Mouse (Mus musculus): ENCODE measurements around the gene Adar.
"Not testable (repeated sequence)": the region's sequence is repeated elsewhere in the genome, so short reads cannot be mapped to it uniquely, and the experiment has no call there.

Gene Adar

DNA sequence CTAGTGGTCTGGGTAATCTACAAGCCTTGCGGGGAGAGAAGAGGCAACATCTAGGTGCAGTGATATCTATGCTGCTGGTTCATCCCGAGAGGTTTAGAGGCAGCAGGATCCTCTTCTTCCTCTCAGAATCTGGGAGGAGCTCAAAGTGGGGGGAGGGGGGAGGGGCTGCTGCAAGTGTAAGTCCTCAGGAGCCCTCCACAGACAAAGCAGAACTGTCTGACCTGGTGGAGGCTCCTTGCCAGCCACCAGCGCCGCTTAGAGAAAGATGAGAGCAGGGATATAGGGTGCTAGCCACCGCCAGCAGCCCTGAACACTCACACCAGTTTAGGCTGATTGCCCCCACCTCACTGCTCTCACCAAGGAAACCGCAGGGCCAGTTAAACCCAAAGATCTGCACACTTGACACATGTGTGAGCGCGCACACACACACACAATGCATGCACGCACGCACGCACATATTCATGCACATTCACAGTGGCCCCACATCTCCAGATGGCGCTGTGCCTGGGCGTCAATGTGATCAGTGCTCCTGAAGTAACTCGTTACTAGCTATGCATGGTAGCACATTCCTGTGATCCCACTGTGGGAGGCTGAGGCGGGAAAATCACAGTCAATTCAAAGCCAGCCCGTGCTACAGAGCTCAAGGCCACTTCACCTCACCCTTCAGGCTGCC lies 74.0 kb downstream of the Adar start:
- in situ Hi-C loops (cut with MboI, MseI): loop anchor here (5.0 to 10.0 kb wide), 2 partner anchors 58 to 66 kb away; no protein-coding TSS in a partner anchor

- in situ Hi-C loops (cut with MboI, MseI): no loop called here
Measured at GRCm38 (mm10) chr3:89794616-89795015, 79.8 kb downstream of the Adar start.

DNA sequence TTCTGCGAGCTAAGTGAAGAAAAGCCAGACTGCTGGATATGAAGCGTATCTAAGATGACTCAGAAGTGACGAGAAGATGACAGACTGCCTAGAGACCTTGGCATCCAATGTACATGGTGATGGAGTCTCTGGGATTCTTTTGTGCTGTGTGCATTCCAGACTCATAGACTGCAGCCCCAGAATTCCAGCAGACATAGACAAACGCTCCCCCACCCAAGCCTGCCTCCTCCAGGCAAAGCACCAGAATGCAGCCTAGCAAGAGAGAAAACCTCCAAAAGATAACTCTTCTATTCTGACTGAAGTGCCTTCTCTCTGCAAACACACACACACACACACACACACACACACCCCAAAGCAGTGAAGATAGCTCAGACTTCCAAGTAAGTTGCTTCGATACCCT lies 80.9 kb downstream of the Adar start:
- in situ Hi-C loops (cut with MboI, MseI): no loop called here

DNA sequence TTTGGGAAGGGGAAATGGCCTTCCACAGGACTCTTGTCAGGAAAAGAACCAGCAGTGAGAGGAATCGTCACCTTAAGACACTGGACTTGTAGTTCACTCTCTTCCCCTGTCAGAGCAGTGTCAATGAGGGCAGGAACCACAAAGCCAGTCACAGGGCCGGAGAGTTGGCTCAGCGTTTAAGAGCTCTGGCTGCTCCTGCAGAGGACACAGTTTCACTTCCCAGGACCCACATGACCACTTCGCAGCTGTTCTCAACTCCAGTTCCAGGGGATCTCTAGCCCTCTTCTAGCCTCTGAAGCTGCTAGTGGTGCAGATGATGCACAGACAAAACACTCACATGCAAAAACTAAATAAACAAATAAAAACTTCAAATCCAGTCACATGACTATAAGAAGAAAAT lies 81.5 kb downstream of the Adar start:
- in situ Hi-C loops (cut with MboI, MseI): no loop called here

DNA sequence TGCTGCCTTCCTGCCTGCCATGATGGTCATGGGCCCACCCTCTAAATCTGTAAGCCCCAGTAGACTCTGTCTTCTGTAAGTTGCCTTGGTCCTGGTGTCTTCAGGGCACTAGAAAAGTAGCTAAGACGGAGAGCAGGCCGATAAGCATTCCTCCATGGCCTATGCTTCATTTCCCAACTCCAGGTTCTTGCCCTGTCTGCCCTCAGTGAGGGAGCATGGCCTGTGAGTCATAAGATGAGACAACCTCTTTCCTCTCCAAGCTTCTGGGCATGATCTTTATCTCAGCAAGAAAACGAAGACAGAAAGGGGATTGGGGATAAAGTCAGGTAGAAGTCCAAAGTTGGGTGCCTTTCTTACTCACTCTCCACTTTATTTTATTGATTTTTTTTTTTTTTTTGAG lies 83.7 kb downstream of the Adar start:
- in situ Hi-C loops (cut with MboI, MseI): no loop called here

DNA sequence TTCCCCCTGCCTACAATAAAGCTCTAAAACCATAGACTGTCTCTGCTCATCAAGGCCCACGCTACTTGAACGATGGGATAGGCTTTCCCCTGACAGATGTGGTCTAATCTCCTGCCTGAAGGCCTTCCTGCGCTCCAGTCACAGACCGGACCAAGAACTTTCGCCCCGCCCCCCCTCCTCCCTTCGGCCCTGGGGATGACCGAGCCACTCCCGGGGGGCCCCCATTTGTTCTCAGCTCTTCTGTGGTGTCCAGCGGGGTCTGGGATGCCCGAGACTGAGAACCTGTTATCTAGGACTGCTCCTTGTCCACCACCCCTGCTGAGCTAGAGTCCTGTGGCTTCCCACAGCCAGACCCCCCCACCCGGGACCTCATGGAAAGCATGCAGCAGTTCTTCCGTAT lies 84.7 kb downstream of the Adar start:
- in situ Hi-C loops (cut with MboI, MseI): no loop called here

DNA sequence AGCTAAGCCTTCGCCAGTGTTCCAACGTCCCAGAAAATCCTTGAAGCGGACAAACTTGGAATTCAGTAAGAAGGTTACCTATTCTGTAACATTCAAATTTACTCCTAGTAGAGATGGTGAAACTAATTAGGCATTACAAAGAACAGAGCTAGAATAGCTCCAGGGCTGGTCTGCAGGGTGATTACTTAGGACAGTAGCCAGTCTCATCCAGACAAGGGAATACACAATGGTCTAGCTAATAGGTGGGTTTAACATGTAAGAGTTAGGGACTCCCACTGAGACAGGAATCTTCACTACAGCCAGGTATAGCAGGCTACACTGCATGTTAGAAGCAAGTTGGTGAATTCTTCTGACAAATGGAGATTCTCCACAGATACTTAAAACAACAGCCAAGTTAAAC lies 85.3 kb downstream of the Adar start:
- in situ Hi-C loops (cut with MboI, MseI): not testable (repeated sequence)

- in situ Hi-C loops (cut with MboI, MseI): no loop called here
Measured at GRCm38 (mm10) chr3:89800774-89801506, 86.1 kb downstream of the Adar start.

- in situ Hi-C loops (cut with MboI, MseI): no loop called here
Measured at GRCm38 (mm10) chr3:89801507-89801847, 86.7 kb downstream of the Adar start.

- in situ Hi-C loops (cut with MboI, MseI): no loop called here
Measured at GRCm38 (mm10) chr3:89802876-89803275, 88.1 kb downstream of the Adar start.
